Mouse (Mus musculus) liver, embryonic 14.5 days (tissue): ENCODE results near the gene Ralgapa2. TPM values are rescaled to one million over a fixed set of nuclear protein-coding genes. Genes with fewer than 3 reads are reported as not detected.

Experiments
- ATAC-seq: fragments of 200-750 bp; cut with Nextera tagmentation; 2 replicates; pipeline ENCODE4 v1.8.0; 2017; ENCODE audit warnings: moderate number of reproducible peaks, mild to moderate bottlenecking, moderate library complexity; ENCODE audit not compliant: insufficient read depth
- DNase-seq, 3 experiments: peaks; one replicate each; pipeline ENCODE4 v3.0.0-alpha.2; 2012 to 2013; ENCODE audit warnings: low read depth in 3 of 3, low spot score in 3 of 3
- H3K27ac ChIP-seq: fragments of 300-500 bp; sonication (generic); 2 replicates; pipeline ENCODE4 v1.5.1; 2014; ENCODE audit warnings: moderate library complexity, mild to moderate bottlenecking, control low read depth, inconsistent platforms
- H3K27me3 ChIP-seq: fragments of 300-500 bp; sonication (generic); 2 replicates; pipeline ENCODE4 v1.6.1; 2014; ENCODE audit warnings: mild to moderate bottlenecking, low read length, moderate library complexity; ENCODE audit not compliant: control insufficient read depth, insufficient read depth
- H3K36me3 ChIP-seq: fragments of 300-500 bp; sonication (generic); replicated peaks from 2 replicates; pipeline ENCODE4 v1.6.1; 2014; ENCODE audit warnings: low read depth; ENCODE audit not compliant: control insufficient read depth, insufficient read depth
- H3K4me1 ChIP-seq, 2 experiments: fragments of 200-500 bp in 1 of 2; fragments of 300-500 bp in 1 of 2; sonication (generic) in 1 of 2; replicated peaks; 2 replicates each; pipeline ENCODE4 v1.6.1; 2012 to 2014; ENCODE audit warnings: antibody characterized with exemption in 1 of 2, inconsistent platforms in 1 of 2, low read length in 1 of 2; ENCODE audit not compliant: control insufficient read depth in 2 of 2, insufficient read depth in 2 of 2
- H3K4me2 ChIP-seq: fragments of 300-500 bp; sonication (generic); 2 replicates; pipeline ENCODE4 v1.6.1; 2014; ENCODE audit warnings: low read depth, mild to moderate bottlenecking, control low read depth, moderate library complexity
- H3K4me3 ChIP-seq, 2 experiments: fragments of 200-500 bp in 1 of 2; fragments of 300-500 bp in 1 of 2; sonication (generic) in 1 of 2; 2 replicates each; pipeline ENCODE4 v1.5.1; 2012 to 2014; ENCODE audit warnings: low read depth in 2 of 2, low read length in 2 of 2, mild to moderate bottlenecking in 2 of 2, control low read depth in 1 of 2, inconsistent platforms in 1 of 2, moderate library complexity in 1 of 2; ENCODE audit not compliant: insufficient read depth in 1 of 2
- H3K9ac ChIP-seq: fragments of 300-500 bp; sonication (generic); replicated peaks from 2 replicates; pipeline ENCODE4 v1.6.1; 2014; ENCODE audit warnings: mild to moderate bottlenecking, control low read depth, moderate library complexity
- H3K9me3 ChIP-seq: fragments of 300-500 bp; sonication (generic); 2 replicates; pipeline ENCODE4 v1.6.1; 2016; ENCODE audit warnings: low read length, mixed read lengths; ENCODE audit not compliant: control insufficient read depth
- CTCF ChIP-seq: IDR thresholded peaks from 2 replicates; pipeline ENCODE4 v1.5.1; 2016; ENCODE audit warnings: antibody characterized with exemption, low read depth, control low read depth
- EP300 ChIP-seq: IDR thresholded peaks from 2 replicates; pipeline ENCODE4 v1.6.1; 2016; ENCODE audit warnings: antibody characterized with exemption, low read depth
- whole genome bisulfite sequencing: fragments of 180-500 bp; shearing (Covaris S2); extraction: QIAGEN DNeasy Blood & Tissue Kit; methylation state at CpG from one replicate; pipeline ENCODE4 v1.1.7; 2014; ENCODE audit not compliant: insufficient replicate concordance; 5-methylcytosine and 5-hydroxymethylcytosine counted together
- polyA plus RNA-seq, 2 experiments: library from polyadenylated mRNA; depleted of rRNA in 1 of 2; stranded (reverse) in 1 of 2; unstranded in 1 of 2; fragments of >200 nt; fragmentation: Nextera tagmentation in 1 of 2; extraction: Ambion mirVana in 1 of 2; gene quantifications; 2 replicates each; pipeline versions ENCODE4 v1.2.1 to v1.2.3; 2012 to 2014

Ralgapa2 gene
- polyA plus RNA-seq, 2 experiments, result 2.1 to 3.6 TPM

DNA sequence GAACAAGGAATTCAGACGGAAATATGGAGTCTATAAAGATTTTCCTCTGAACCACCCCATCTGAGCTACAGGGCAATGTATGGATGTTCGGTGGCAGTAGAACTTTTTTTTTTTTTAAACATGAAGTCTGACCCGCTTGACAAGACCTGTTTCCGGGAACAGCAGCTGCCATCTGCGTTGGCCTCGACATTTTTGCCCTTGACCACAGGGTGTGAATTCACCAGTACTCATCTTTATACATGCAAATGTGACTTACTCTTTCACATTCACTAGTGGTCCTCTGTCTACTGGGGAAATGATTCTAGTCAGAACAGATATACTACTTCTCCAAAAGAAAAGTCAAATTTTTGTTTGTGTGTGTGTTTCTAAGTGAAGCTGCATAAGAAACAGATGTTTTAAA is 286.3 kb downstream of the Ralgapa2 start:
- no peak for DNase-seq
- Histone ChIP-seq H3K4me3 (no peak overlapping the region), H3K36me3 (no peaks in the 10 kb centered on the region), H3K4me2 (no peak overlapping the region), H3K9ac (no peak overlapping the region), H3K4me1 (no peaks in the 10 kb centered on the region), H3K27ac (no peak overlapping the region), H3K27me3 (peaks cover 72% of the 10 kb centered on the region), H3K9me3 (no peaks in the 10 kb centered on the region)
- no peak for ATAC-seq
- TF ChIP-seq CTCF (no peak), EP300 (no peak)
- WGBS, result 13% methylated on average over 6 of the region's 6 CpGs

DNA sequence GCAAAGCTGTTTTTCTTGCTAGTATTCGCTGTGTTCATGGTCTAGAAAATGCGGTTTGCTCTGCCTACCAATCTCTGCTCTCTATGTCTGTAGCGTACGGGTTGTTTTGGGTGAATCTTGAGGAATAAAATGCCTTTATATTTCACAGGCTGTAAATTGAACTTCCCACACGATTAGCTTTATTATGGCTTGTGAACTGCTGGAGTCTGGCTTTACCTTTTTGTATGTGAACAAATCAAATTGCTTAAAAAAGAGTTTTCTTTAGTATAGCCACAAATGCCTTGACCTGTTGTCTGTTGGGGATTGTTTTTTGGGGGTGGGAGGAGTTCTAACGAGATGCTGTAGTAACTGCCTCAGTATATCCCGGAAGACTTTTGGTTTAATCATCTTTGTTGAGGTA is 288.0 kb downstream of the Ralgapa2 start:
- Histone ChIP-seq H3K4me2 (no peak overlapping the region), H3K9me3 (no peaks in the 10 kb centered on the region), H3K4me1 (no peaks in the 10 kb centered on the region), H3K27ac (no peak overlapping the region), H3K9ac (no peak overlapping the region), H3K4me3 (no peak overlapping the region), H3K27me3 (peaks cover 89% of the 10 kb centered on the region), H3K36me3 (no peaks in the 10 kb centered on the region)
- no peak for DNase-seq
- TF ChIP-seq EP300, result no peak
- TF ChIP-seq CTCF, result no peak
- 14% methylated on average over 7 of the region's 7 CpGs for WGBS
- ATAC-seq, result no peak

DNA sequence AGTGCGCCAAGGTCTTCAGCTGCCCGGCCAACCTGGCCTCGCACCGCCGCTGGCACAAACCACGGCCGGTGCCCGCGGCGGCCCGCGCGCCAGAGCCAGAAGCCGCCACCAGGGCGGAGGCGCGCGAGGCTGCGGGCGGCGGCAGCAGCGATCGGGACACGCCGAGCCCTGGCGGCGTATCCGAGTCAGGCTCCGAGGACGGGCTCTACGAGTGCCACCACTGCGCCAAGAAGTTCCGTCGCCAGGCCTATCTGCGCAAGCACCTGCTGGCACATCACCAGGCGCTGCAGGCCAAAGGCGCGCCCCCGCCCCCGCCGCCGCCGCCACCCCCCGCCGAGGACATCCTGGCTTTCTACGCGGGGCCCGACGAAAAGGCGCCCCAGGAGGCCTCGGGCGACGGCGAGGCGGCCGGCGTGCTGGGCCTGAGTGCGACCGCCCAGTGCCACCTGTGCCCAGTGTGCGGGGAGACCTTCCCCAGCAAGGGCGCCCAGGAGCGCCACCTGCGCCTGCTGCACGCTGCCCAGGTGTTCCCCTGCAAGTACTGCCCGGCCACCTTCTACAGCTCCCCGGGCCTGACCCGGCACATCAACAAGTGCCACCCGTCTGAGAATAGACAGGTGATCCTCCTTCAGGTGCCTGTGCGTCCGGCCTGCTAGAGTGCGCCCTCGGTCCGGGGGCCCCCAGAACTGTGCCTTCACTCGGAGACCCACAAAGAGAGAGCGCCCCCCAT is 288.8 kb downstream of the Ralgapa2 start:
- Histone ChIP-seq H3K4me3 (peak overlapping the region in 1 of 2 experiments; percentile 46; a peak in 1 of 4 replicates), H3K27me3 (peaks cover 95% of the 10 kb centered on the region), H3K9ac (no peak overlapping the region), H3K27ac (no peak overlapping the region), H3K36me3 (no peaks in the 10 kb centered on the region), H3K4me1 (no peaks in the 10 kb centered on the region), H3K4me2 (peak overlapping the region; percentile 51), H3K9me3 (no peaks in the 10 kb centered on the region)
- TF ChIP-seq EP300 (no peak), CTCF (no peak)
- ATAC-seq (no peak), DNase-seq (no peak)
- WGBS, result 2% methylated on average over 61 of the region's 75 CpGs

DNA sequence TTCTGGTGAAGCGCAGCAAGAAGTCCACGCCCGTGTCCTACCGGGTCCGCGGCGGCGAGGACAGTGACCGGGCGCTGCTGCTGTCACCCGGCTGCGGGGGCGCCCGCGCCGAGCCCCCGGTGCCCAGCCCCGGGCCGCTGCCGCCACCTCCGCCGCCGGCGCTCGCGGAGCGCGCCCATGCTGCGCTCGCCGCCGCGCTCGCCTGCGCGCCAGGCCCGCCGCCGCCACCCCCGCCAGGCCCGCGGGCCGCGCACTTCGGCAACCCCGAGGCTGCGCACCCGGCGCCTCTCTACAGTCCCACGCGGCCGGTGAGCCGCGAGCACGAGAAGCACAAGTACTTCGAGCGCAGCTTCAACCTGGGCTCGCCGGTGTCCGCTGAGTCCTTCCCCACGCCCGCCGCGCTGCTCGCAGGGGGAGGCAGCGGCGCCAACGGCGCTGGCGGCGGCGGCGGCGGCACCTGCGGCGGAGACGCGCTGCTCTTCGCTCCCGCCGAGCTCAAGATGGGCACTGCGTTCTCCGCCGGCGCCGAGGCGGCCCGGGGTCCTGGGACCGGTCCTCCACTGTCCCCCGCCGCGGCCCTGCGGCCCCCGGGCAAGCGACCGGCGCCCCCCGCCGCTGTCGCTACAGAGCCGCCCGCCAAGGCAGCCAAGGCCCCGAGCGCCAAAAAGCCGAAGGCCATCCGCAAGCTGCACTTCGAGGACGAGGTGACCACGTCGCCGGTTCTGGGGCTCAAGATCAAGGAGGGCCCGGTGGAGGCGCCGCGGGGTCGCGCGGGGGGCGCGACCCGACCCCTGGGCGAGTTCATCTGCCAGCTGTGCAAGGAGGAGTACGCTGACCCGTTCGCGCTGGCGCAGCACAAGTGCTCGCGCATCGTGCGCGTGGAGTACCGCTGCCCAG is 289.6 kb downstream of the Ralgapa2 start:
- no peak for DNase-seq
- Histone ChIP-seq H3K27me3 (peaks cover 99% of the 10 kb centered on the region), H3K9me3 (no peaks in the 10 kb centered on the region), H3K27ac (no peak overlapping the region), H3K36me3 (no peaks in the 10 kb centered on the region), H3K9ac (no peak overlapping the region), H3K4me3 (peak overlapping the region in 1 of 2 experiments; percentile 46; a peak in 2 of 4 replicates), H3K4me2 (peak overlapping the region; percentile 51), H3K4me1 (no peaks in the 10 kb centered on the region)
- WGBS, result under 1% methylated on average over 96 of the region's 133 CpGs
- no peak for ATAC-seq
- TF ChIP-seq CTCF, result no peak
- no peak for TF ChIP-seq EP300

DNA sequence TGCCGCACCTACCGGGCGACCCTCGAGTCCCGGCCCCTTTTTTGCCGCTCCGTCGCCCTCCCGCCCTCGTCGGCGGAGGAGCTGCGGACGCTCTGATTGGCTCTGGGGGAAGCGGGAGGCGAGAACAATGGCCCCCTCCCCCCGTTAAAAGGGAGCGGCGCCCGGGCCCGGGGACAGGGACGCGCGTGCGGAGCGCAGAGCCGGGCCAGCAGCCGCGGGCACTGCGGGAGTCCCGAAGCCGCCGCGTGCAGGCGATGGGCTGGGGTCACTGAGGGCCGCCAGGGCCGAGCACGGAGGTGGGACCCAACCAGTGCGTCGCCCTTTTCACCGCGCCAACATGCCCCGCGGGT is 290.2 kb downstream of the Ralgapa2 start:
- 0% methylated on average over 38 of the region's 44 CpGs for WGBS
- no peaks in the 10 kb centered on the region for H3K36me3 ChIP-seq
- H3K27me3 ChIP-seq, result peaks cover 98% of the 10 kb centered on the region
- no peak for TF ChIP-seq EP300
- TF ChIP-seq CTCF, result no peak
- no peaks in the 10 kb centered on the region for H3K4me1 ChIP-seq
- no peak overlapping the region for H3K9ac ChIP-seq
- H3K9me3 ChIP-seq, result no peaks in the 10 kb centered on the region
- peak overlapping the region; percentile 51 for H3K4me2 ChIP-seq
- DNase-seq (no peak), ATAC-seq (peak; percentile 22; the same call in 1 of the 2 replicates)
- peak overlapping the region in 1 of 2 experiments; percentile 46; a peak in 2 of 4 replicates for H3K4me3 ChIP-seq
- no peak overlapping the region for H3K27ac ChIP-seq
